Comparison of ENCODE assay signal across 19 mouse cellular contexts in genomic region chr2:180795597-180795996, GRCm38 (mm10). TPM values are rescaled to one million over a fixed set of nuclear protein-coding genes. Genes with fewer than 3 reads are reported as not detected.
"Had no signal": no experiment of that assay in that cellular context is flagged by ENCODE, and none has a peak within 500 bp of the region (broad histone marks: within the 10 kb centered on the region; RNA-seq: fewer than 3 reads in every experiment).

No protein-coding gene starts in this region.

- H3K36me3 ChIP-seq: liver, embryonic 13.5 days; liver, embryonic 15.5 days; lung, embryonic 15.5 days; neural tube, embryonic 12.5 days; stomach, embryonic 15.5 days had no signal

- ATAC-seq: liver, postnatal 0 days; lung, postnatal 0 days had no signal

- H3K4me1 ChIP-seq: liver, embryonic 13.5 days; liver, embryonic 15.5 days; lung, embryonic 15.5 days; stomach, embryonic 15.5 days had no signal

- H3K27ac ChIP-seq: liver, embryonic 13.5 days; liver, embryonic 15.5 days; lung, embryonic 15.5 days; macrophage; neural tube, embryonic 12.5 days; stomach, embryonic 15.5 days; stomach, postnatal 0 days had no signal

- H3K27me3 ChIP-seq: liver, embryonic 13.5 days; lung, embryonic 15.5 days; neural tube, embryonic 12.5 days had no signal

- H3K4me2 ChIP-seq: liver, embryonic 13.5 days; liver, embryonic 15.5 days; lung, embryonic 15.5 days; neural tube, embryonic 12.5 days; stomach, embryonic 15.5 days had no signal

- H3K9me3 ChIP-seq: liver, embryonic 13.5 days; liver, embryonic 15.5 days; lung, embryonic 15.5 days; megakaryocyte, embryonic 14.5 days; neural tube, embryonic 12.5 days; stomach, embryonic 15.5 days had no signal

- H3K9ac ChIP-seq: liver, embryonic 13.5 days; liver, embryonic 15.5 days; liver, postnatal 0 days; lung, embryonic 15.5 days; neural tube, embryonic 12.5 days; stomach, embryonic 15.5 days had no signal

- H3K4me3 ChIP-seq: liver, embryonic 13.5 days; liver, embryonic 15.5 days; lung, embryonic 15.5 days; megakaryocyte, embryonic 14.5 days; neural tube, embryonic 12.5 days; stomach, embryonic 15.5 days had no signal

- DNase-seq: liver, embryonic 13.5 days; liver, postnatal 0 days; lung, adult 2 months; lung, postnatal 14 days; lung, postnatal 36 days; right cerebral cortex, postnatal 14 days; thymus, adult 2 months; thymus, postnatal 25 days; thymus, postnatal 4 days had no signal

RNA-seq across cellular contexts. Expression of gene Bhlhe23, which starts 18.9 kb away (rescaled TPM):
- polyA plus RNA-seq: liver, embryonic 13.5 days; liver, embryonic 15.5 days; liver, postnatal 0 days; lung, adult 2 months; lung, embryonic 15.5 days; lung, postnatal 0 days; macrophage; spleen, adult 2 months; stomach, postnatal 0 days; urinary bladder, adult 2 months had no signal
